Mouse (Mus musculus) forebrain, postnatal 0 days (tissue): ENCODE results near the gene Aff3. TPM values are rescaled to one million over a fixed set of nuclear protein-coding genes. Genes with fewer than 3 reads are reported as not detected.

Source experiments
- ATAC-seq: fragments of 200-750 bp; cut with Nextera tagmentation; 2 replicates; pipeline ENCODE4 v1.8.0; 2017; ENCODE audit warnings: mild to moderate bottlenecking, moderate library complexity
- DNase-seq: peaks from one replicate; pipeline ENCODE4 v3.0.0-alpha.2; 2015
- H3K27ac ChIP-seq: fragments of 300-500 bp; sonication (generic); 2 replicates; pipeline ENCODE4 v1.5.1; 2014; ENCODE audit warnings: low read depth, mild to moderate bottlenecking, antibody characterized with exemption, low read length, moderate library complexity, mixed read lengths
- H3K27me3 ChIP-seq: fragments of 300-500 bp; sonication (generic); 2 replicates; pipeline ENCODE4 v1.6.1; 2014; ENCODE audit warnings: mild to moderate bottlenecking, low read length, mixed read lengths; ENCODE audit not compliant: insufficient read depth
- H3K36me3 ChIP-seq: fragments of 300-500 bp; sonication (generic); 2 replicates; pipeline ENCODE4 v1.6.1; 2014; ENCODE audit warnings: mild to moderate bottlenecking, moderate library complexity; ENCODE audit not compliant: insufficient read depth
- H3K4me1 ChIP-seq: fragments of 300-500 bp; sonication (generic); 2 replicates; pipeline ENCODE4 v1.6.1; 2014; ENCODE audit warnings: antibody characterized with exemption; ENCODE audit not compliant: insufficient read depth
- H3K4me2 ChIP-seq: fragments of 300-500 bp; sonication (generic); 2 replicates; pipeline ENCODE4 v1.6.1; 2014; ENCODE audit warnings: low read depth, mild to moderate bottlenecking, moderate library complexity
- H3K4me3 ChIP-seq: fragments of 300-500 bp; sonication (generic); 2 replicates; pipeline ENCODE4 v1.5.1; 2014; ENCODE audit warnings: low read depth, low read length, mixed read lengths
- H3K9ac ChIP-seq: fragments of 300-500 bp; sonication (generic); 2 replicates; pipeline ENCODE4 v1.6.1; 2014; ENCODE audit warnings: mild to moderate bottlenecking
- H3K9me3 ChIP-seq: fragments of 300-500 bp; sonication (generic); 2 replicates; pipeline ENCODE4 v1.6.1; 2016; ENCODE audit warnings: low read length
- CTCF ChIP-seq: sonication (generic); IDR thresholded peaks from 2 replicates; pipeline ENCODE4 v1.5.1; 2016; ENCODE audit warnings: antibody characterized with exemption, control low read depth, low read depth
- WGBS: fragments of 180-500 bp; shearing (Covaris S2); extraction: QIAGEN DNeasy Blood & Tissue Kit; methylation state at CpG from one replicate; pipeline ENCODE4 v1.1.7; 2014; 5-methylcytosine and 5-hydroxymethylcytosine counted together
- polyA plus RNA-seq: library from polyadenylated mRNA; unstranded; fragments of >200 nt; fragmentation: Nextera tagmentation; extraction: Ambion mirVana; gene quantifications from 2 replicates; pipeline ENCODE4 v1.2.1, GENCODE M21; 2015
- total RNA-seq: library from RNA; depleted of rRNA; stranded (reverse); fragments of >200 nt; gene quantifications from 2 replicates; pipeline ENCODE4 v1.2.3, GENCODE M21; 2014

Gene Aff3
- total and polyA plus RNA-seq, 2 experiments from 2014 or later, result 21.8 to 102 TPM

DNA sequence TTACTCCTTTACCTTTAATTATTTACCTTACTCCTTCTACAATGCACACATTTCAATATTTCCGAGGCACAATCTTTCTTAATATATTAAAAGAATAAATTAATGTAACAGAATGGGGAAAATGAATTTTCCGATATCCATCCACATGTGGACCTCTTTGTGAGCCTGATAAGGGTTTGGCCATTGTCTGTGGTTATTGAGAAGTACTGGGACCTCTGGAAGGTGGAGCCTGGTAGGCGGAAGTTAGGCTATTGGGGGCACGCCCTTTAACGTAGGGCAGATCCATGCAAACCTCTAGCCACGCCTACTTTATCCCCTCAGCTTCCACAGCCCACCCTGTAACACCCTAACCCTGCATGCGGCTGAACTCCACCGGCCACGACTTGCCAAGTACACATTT lies 3.1 kb upstream of the Aff3 start:
- Histone ChIP-seq H3K9ac (no peak overlapping the region), H3K36me3 (no peaks in the 10 kb centered on the region), H3K4me3 (no peak overlapping the region), H3K4me2 (no peak overlapping the region), H3K27ac (no peak overlapping the region), H3K4me1 (no peaks in the 10 kb centered on the region), H3K27me3 (no peaks in the 10 kb centered on the region), H3K9me3 (no peaks in the 10 kb centered on the region)
- TF ChIP-seq CTCF, result no peak
- 79% methylated on average over 9 of the region's 9 CpGs for WGBS
- ATAC-seq (no peak), DNase-seq (no peak)

- DNase-seq (no peak), ATAC-seq (no peak)
- no peak overlapping the region for H3K9ac ChIP-seq
- H3K9me3 ChIP-seq, result no peaks in the 10 kb centered on the region
- no peaks in the 10 kb centered on the region for H3K36me3 ChIP-seq
- no peak for TF ChIP-seq CTCF
- H3K27ac ChIP-seq, result no peak overlapping the region
- no peaks in the 10 kb centered on the region for H3K27me3 ChIP-seq
- WGBS, result 64% methylated on average over 10 of the region's 10 CpGs
- H3K4me2 ChIP-seq, result no peak overlapping the region
- no peaks in the 10 kb centered on the region for H3K4me1 ChIP-seq
- H3K4me3 ChIP-seq, result no peak overlapping the region
Observed at GRCm38 (mm10) chr1:38666766-38667118, 2.0 kb upstream of the Aff3 start.

- H3K27me3 ChIP-seq, result no peaks in the 10 kb centered on the region
- H3K36me3 ChIP-seq, result no peaks in the 10 kb centered on the region
- no peak overlapping the region for H3K4me3 ChIP-seq
- TF ChIP-seq CTCF, result no peak
- H3K4me2 ChIP-seq, result no peak overlapping the region
- H3K9ac ChIP-seq, result no peak overlapping the region
- no peaks in the 10 kb centered on the region for H3K4me1 ChIP-seq
- no peak for DNase-seq
- WGBS, result 70% methylated on average over 5 of the region's 5 CpGs
- no peak for ATAC-seq
- H3K9me3 ChIP-seq, result no peaks in the 10 kb centered on the region
- no peak overlapping the region for H3K27ac ChIP-seq
Observed at GRCm38 (mm10) chr1:38666111-38666765, 1.5 kb upstream of the Aff3 start.

- H3K4me2 ChIP-seq, result no peak overlapping the region
- no peak for TF ChIP-seq CTCF
- no peaks in the 10 kb centered on the region for H3K9me3 ChIP-seq
- no peaks in the 10 kb centered on the region for H3K4me1 ChIP-seq
- H3K27ac ChIP-seq, result no peak overlapping the region
- no peak overlapping the region for H3K4me3 ChIP-seq
- WGBS, result 81% methylated on average over 1 of the region's 1 CpGs
- H3K9ac ChIP-seq, result no peak overlapping the region
- no peaks in the 10 kb centered on the region for H3K27me3 ChIP-seq
- no peak for ATAC-seq
- no peak for DNase-seq
- no peaks in the 10 kb centered on the region for H3K36me3 ChIP-seq
Observed at GRCm38 (mm10) chr1:38665611-38666010, 856 bp upstream of the Aff3 start.

DNA sequence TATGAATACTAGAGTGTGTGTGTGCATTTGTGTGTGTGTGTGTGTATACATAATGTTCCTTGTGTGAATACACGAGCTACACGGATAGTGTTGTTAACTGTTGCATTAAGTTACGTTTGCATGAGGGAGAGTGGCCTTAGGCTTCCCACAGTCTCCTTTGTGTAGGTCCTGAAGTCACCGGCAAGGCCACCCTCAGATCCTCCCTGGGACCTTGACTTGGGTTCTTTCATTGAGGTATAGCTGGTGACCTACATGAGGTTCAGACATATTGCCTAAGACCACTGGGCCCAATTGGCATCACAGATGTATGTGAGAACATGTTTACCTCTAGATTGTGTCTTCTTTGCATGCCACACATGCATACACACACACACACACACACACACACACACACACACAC lies 494 bp downstream of the Aff3 start:
- H3K4me1 ChIP-seq, result no peaks in the 10 kb centered on the region
- 90% methylated on average over 4 of the region's 4 CpGs for WGBS
- H3K4me3 ChIP-seq, result no peak overlapping the region
- no peak for TF ChIP-seq CTCF
- no peak overlapping the region for H3K4me2 ChIP-seq
- H3K27me3 ChIP-seq, result no peaks in the 10 kb centered on the region
- H3K27ac ChIP-seq, result no peak overlapping the region
- H3K9ac ChIP-seq, result no peak overlapping the region
- ATAC-seq, result no peak
- no peaks in the 10 kb centered on the region for H3K36me3 ChIP-seq
- no peaks in the 10 kb centered on the region for H3K9me3 ChIP-seq
- DNase-seq, result no peak

DNA sequence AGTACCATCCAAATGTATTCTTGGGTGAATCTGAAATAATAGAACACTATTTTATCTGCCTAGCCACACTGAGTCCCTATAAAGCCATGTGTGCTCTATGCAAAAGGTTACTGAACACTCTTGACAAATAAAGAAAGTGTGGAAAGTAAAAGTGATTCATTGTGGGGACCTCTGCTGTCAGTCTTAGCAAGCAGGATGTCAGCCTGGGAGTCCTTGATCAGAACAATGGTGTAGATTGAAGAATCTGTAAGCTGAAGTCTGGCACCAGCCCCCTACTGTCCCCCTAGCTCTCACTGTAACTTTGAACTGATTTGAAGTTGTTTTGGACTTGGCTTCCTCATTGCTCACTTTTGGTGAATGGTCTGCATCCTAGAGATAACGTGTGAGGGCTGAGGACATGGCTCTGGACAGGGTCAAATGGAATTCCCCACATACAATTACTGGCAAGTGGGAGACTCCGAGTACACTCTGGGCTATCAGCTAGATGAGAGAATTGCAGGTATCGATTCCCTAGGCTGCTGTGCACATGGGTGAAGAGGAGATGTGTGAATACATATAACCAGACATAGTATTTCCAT lies 2.0 kb downstream of the Aff3 start:
- H3K27ac ChIP-seq, result no peak overlapping the region
- no peak for ATAC-seq
- no peak overlapping the region for H3K4me3 ChIP-seq
- no peak for TF ChIP-seq CTCF
- no peaks in the 10 kb centered on the region for H3K4me1 ChIP-seq
- 87% methylated on average over 3 of the region's 3 CpGs for WGBS
- no peak for DNase-seq
- no peaks in the 10 kb centered on the region for H3K36me3 ChIP-seq
- no peaks in the 10 kb centered on the region for H3K27me3 ChIP-seq
- H3K4me2 ChIP-seq, result no peak overlapping the region
- H3K9me3 ChIP-seq, result no peaks in the 10 kb centered on the region
- no peak overlapping the region for H3K9ac ChIP-seq

GRCm38 (mm10) chr1:38658933-38659553 lies 5.7 kb downstream of the Aff3 start:
- no peak overlapping the region for H3K4me2 ChIP-seq
- H3K4me1 ChIP-seq, result no peaks in the 10 kb centered on the region
- no peak for DNase-seq
- no peak for ATAC-seq
- TF ChIP-seq CTCF, result no peak
- no peak overlapping the region for H3K4me3 ChIP-seq
- H3K27me3 ChIP-seq, result no peaks in the 10 kb centered on the region
- H3K27ac ChIP-seq, result no peak overlapping the region
- H3K9me3 ChIP-seq, result no peaks in the 10 kb centered on the region
- no peaks in the 10 kb centered on the region for H3K36me3 ChIP-seq
- WGBS, result 69% methylated on average over 4 of the region's 4 CpGs
- no peak overlapping the region for H3K9ac ChIP-seq
